Mouse (Mus musculus) G1E (cell line): ENCODE measurements around the gene 4930467E23Rik. TPM values are rescaled to one million over a fixed set of nuclear protein-coding genes. Genes with fewer than 3 reads are reported as not detected.
"Not testable (repeated sequence)": the region's sequence is repeated elsewhere in the genome, so short reads cannot be mapped to it uniquely, and the experiment has no call there.

ENCODE experiments used
- ATAC-seq: 2 replicates; pipeline ENCODE4 v1.8.0; 2016; ENCODE audit warnings: mild to moderate bottlenecking; ENCODE audit not compliant: insufficient number of reproducible peaks, poor library complexity, low FRiP score, severe bottlenecking; ENCODE audit errors: extremely low read depth
- DNase-seq: peaks from one replicate; pipeline ENCODE4 v3.0.0; 2012; ENCODE audit warnings: low spot score
- H3K27me3 ChIP-seq: 2 replicates; pipeline ENCODE4 v1.6.1; 2012; ENCODE audit warnings: mild to moderate bottlenecking, low read length, inconsistent platforms; ENCODE audit not compliant: insufficient read depth
- H3K36me3 ChIP-seq: replicated peaks from 2 replicates; pipeline ENCODE3; 2012; ENCODE audit warnings: mild to moderate bottlenecking, inconsistent platforms
- H3K4me1 ChIP-seq: 2 replicates; pipeline ENCODE4 v1.6.1; 2012; ENCODE audit warnings: low read depth, low read length, inconsistent platforms, mixed read lengths; ENCODE audit not compliant: insufficient read depth
- H3K4me3 ChIP-seq: 2 replicates; pipeline ENCODE4 v1.5.1; 2012; ENCODE audit warnings: low read depth, mild to moderate bottlenecking, inconsistent platforms, low read length, moderate library complexity, mixed read lengths
- H3K9me3 ChIP-seq: replicated peaks from 2 replicates; pipeline ENCODE4 v1.6.1; 2012; ENCODE audit warnings: inconsistent platforms
- polyA plus RNA-seq: library from polyadenylated mRNA; stranded (reverse); fragments of >175 nt; gene quantifications from 2 replicates; pipeline ENCODE4 v1.2.3, GENCODE M21; 2012
- total RNA-seq, 2 experiments: library from RNA; stranded (forward) in 1 of 2; stranded (reverse) in 1 of 2; fragments of 200-1000 nt in 1 of 2; fragments of >200 nt in 1 of 2; fragmentation: Nextera tagmentation in 1 of 2; gene quantifications; 2 replicates each; pipeline ENCODE4 v1.2.3; 2014 to 2017

4930467E23Rik gene
- total and polyA plus RNA-seq, 3 experiments = 0.44 TPM; not detected in 2

GRCm38 (mm10) chr8:19762860-19763592 is 33.6 kb downstream of the 4930467E23Rik start:
- H3K36me3 ChIP-seq, DNase-seq, ATAC-seq: not testable (repeated sequence)

GRCm38 (mm10) chr8:19765531-19765930 is 36.2 kb downstream of the 4930467E23Rik start:
- DNase-seq, H3K27me3 ChIP-seq, ATAC-seq, H3K36me3 ChIP-seq, H3K4me3 ChIP-seq, H3K4me1 ChIP-seq, H3K9me3 ChIP-seq: not testable (repeated sequence)

More at GRCm38 (mm10) chr8:19762860-19763592, 33.6 kb downstream of the 4930467E23Rik start:
- H3K9me3 ChIP-seq, H3K27me3 ChIP-seq, H3K4me1 ChIP-seq, H3K4me3 ChIP-seq: not testable (repeated sequence)

- not testable (repeated sequence) for DNase-seq, H3K9me3 ChIP-seq, H3K36me3 ChIP-seq, H3K4me3 ChIP-seq, ATAC-seq, H3K4me1 ChIP-seq, H3K27me3 ChIP-seq
Observed at GRCm38 (mm10) chr8:19773461-19773860, 44.1 kb downstream of the 4930467E23Rik start.

- H3K36me3 ChIP-seq, DNase-seq, H3K9me3 ChIP-seq, H3K27me3 ChIP-seq, ATAC-seq, H3K4me1 ChIP-seq, H3K4me3 ChIP-seq: not testable (repeated sequence)
Observed at GRCm38 (mm10) chr8:19776311-19776710, 46.9 kb downstream of the 4930467E23Rik start.

GRCm38 (mm10) chr8:19777500-19777899 is 48.1 kb downstream of the 4930467E23Rik start:
- not testable (repeated sequence) for H3K27me3 ChIP-seq, DNase-seq, H3K4me3 ChIP-seq, ATAC-seq, H3K4me1 ChIP-seq, H3K9me3 ChIP-seq, H3K36me3 ChIP-seq

GRCm38 (mm10) chr8:19778126-19778525 is 48.8 kb downstream of the 4930467E23Rik start:
- not testable (repeated sequence) for H3K4me3 ChIP-seq, H3K4me1 ChIP-seq, H3K9me3 ChIP-seq, DNase-seq, H3K36me3 ChIP-seq, ATAC-seq, H3K27me3 ChIP-seq

- H3K27me3 ChIP-seq, H3K4me3 ChIP-seq, H3K9me3 ChIP-seq, H3K36me3 ChIP-seq, H3K4me1 ChIP-seq, ATAC-seq, DNase-seq: not testable (repeated sequence)
Observed at GRCm38 (mm10) chr8:19778891-19779290, 49.5 kb downstream of the 4930467E23Rik start.

- H3K27me3 ChIP-seq, ATAC-seq, H3K4me3 ChIP-seq, H3K36me3 ChIP-seq, H3K9me3 ChIP-seq, DNase-seq, H3K4me1 ChIP-seq: not testable (repeated sequence)
Observed at GRCm38 (mm10) chr8:19780212-19780611, 50.8 kb downstream of the 4930467E23Rik start.

GRCm38 (mm10) chr8:19780658-19781057 is 51.3 kb downstream of the 4930467E23Rik start:
- not testable (repeated sequence) for H3K9me3 ChIP-seq, ATAC-seq, H3K4me1 ChIP-seq, DNase-seq, H3K27me3 ChIP-seq, H3K4me3 ChIP-seq, H3K36me3 ChIP-seq

- H3K27me3 ChIP-seq, H3K4me3 ChIP-seq, H3K4me1 ChIP-seq, H3K36me3 ChIP-seq, ATAC-seq, H3K9me3 ChIP-seq, DNase-seq: not testable (repeated sequence)
Observed at GRCm38 (mm10) chr8:19781328-19782114, 52.1 kb downstream of the 4930467E23Rik start.

- not testable (repeated sequence) for ATAC-seq, DNase-seq, H3K4me3 ChIP-seq
Observed at GRCm38 (mm10) chr8:19782736-19783135, 53.4 kb downstream of the 4930467E23Rik start.

GRCm38 (mm10) chr8:19783860-19784259 is 54.5 kb downstream of the 4930467E23Rik start:
- not testable (repeated sequence) for H3K27me3 ChIP-seq, H3K4me3 ChIP-seq, H3K36me3 ChIP-seq, DNase-seq, H3K4me1 ChIP-seq, H3K9me3 ChIP-seq, ATAC-seq

More at GRCm38 (mm10) chr8:19782736-19783135, 53.4 kb downstream of the 4930467E23Rik start:
- not testable (repeated sequence) for H3K27me3 ChIP-seq, H3K36me3 ChIP-seq, H3K9me3 ChIP-seq, H3K4me1 ChIP-seq
